Mouse (Mus musculus) layer of hippocampus, adult 18-20 months (tissue): ENCODE results near the gene Hmgcs1. TPM values are rescaled to one million over a fixed set of nuclear protein-coding genes. Genes with fewer than 3 reads are reported as not detected.
"Not testable (repeated sequence)": the region's sequence is repeated elsewhere in the genome, so short reads cannot be mapped to it uniquely, and the experiment has no call there.

Experiments used
- DNase-seq, 2 experiments: peaks; one replicate each; pipeline ENCODE4 v3.0.0; 2022; ENCODE audit warnings: low spot score in 2 of 2
- long read RNA-seq: library from polyadenylated mRNA; stranded (forward); transcript quantifications from one replicate; pipeline ENCODE4 v2.0.0, GENCODE M21; 2021
- total RNA-seq, 2 experiments: library from RNA; stranded (reverse); gene quantifications; 2 replicates each; pipeline ENCODE4 v1.2.3; 2021

The Hmgcs1 gene
- total RNA-seq, result 100 to 1,000 TPM; 192 to 194 TPM
- long read RNA-seq, transcript Hmgcs1-201 (10 exons, 3,245 nt), result major isoform, 165 of 327 reads
- long read RNA-seq, transcript Hmgcs1-202 (11 exons, 3,464 nt), result minor isoform, 116 of 327 reads
- long read RNA-seq, partial matches to known transcripts, result 19 of 327 reads
- long read RNA-seq, other reads (novel, unspliced or antisense), result 27 of 327 reads

DNA sequence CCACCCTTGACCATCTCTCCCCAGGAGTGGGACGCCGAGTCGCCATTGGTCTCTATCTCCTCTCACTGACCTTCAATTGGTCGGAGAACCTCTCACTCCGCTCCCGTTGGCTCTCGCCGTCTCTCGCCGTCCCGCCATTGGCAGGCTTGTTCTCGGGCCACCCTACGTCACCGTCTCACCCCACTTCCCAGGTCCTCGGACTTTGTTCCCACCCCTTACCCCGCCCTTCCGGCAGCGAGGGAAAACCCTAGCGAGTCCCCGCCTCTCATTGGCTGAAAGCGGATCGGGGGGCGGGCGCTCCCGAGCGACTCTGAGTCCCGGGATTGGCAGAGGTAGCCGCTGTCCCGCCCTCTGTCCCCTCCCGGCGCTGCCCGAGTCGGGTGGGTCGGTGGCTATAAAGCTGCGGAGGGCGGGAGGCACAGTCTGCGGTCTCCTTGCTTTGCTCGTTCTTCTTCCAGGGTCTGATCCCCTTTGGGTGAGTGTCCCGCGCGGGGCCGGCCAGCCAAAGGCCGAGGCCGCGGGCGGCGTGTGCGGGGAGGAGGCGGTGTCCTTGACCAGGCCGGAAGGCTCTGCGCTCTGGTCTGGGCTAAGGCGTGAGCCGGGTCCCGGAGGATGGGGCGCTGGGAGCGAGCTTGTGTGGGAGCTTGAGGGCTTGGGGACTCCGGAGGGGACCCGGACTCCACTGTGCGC lies at the start of gene Hmgcs1:
Hmgcs1 (plus strand) TSS at position 341 of the 690 bp plus-strand sequence.
- peak; percentile 99 for DNase-seq

DNA sequence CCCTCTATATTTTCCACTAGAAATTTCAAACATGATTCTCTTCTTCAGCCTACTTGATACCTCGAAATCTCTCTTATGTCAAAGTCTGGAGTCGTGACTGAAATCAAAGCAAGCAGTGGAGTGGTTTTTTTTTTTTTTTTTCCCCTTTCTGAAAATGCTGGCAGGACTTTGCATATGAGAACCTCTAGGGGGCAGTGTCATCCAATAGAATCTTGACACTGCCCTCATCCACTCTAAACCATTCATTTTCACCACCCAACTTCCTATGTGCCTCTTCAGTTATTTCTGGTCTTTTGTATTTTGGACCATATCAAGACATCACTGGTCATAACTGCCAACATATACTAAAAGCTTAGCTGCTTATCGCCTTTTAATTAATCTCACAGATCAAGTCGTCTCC lies 49.7 kb upstream of the Hmgcs1 start:
- DNase-seq, result peak in 1 of 2 experiments; percentile 50

DNA sequence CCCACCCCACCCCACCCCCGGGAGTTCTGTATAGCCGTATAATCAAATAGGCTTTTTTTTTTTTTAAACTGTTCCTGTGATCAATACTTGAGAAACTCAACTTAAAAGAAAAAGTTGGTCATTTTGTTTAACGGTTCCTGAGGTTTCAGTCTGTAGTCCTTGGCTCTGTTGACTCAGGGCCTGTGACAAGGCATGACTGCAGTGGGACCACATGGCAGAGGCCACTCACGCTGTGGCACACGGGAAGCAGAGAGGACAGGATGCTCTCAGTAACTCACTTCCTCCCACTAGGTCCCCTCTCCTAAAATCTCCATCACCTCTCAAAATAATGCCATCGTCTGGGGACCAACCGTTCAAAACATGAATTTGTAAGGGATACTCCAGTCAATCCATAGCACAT lies 49.0 kb upstream of the Hmgcs1 start:
- DNase-seq, result no peak

DNA sequence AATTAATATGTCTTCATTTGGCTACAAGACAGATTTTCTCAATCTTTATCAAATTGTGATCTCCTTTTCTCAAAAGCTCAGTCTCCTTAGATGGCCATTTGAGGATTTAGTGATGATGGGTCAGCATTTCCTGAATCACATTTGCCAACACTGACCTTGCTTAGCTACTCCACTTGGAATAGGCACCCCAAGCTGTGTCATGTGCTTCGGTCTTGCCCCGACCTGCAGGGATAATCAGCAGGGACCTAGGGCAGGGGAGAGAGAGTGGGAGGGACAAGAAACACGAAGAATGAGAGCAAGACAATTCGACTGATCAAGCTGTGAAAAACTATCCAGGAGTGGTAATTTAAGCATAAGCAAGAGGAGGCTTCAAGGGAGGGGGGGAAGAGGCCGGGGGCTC lies 45.4 kb upstream of the Hmgcs1 start:
- no peak for DNase-seq

DNA sequence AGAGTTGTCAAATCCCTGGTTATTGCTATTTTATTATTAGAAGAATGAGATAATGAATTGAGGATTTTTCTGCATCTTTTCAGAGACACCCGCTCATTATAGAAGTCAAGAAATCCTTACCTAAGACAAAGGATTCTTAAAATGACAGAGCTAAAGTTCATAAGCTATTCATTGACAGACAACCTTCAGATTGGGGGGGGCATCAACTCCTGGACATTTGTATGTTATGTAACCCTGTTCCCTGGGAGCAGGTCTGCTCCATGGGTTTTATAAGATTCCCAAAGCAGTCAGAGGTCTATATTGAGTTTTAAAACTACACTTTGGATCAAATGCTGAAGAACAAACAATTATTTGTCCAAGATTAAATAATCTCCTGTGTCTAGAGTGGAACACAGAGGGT lies 43.7 kb upstream of the Hmgcs1 start:
- DNase-seq, result no peak

DNA sequence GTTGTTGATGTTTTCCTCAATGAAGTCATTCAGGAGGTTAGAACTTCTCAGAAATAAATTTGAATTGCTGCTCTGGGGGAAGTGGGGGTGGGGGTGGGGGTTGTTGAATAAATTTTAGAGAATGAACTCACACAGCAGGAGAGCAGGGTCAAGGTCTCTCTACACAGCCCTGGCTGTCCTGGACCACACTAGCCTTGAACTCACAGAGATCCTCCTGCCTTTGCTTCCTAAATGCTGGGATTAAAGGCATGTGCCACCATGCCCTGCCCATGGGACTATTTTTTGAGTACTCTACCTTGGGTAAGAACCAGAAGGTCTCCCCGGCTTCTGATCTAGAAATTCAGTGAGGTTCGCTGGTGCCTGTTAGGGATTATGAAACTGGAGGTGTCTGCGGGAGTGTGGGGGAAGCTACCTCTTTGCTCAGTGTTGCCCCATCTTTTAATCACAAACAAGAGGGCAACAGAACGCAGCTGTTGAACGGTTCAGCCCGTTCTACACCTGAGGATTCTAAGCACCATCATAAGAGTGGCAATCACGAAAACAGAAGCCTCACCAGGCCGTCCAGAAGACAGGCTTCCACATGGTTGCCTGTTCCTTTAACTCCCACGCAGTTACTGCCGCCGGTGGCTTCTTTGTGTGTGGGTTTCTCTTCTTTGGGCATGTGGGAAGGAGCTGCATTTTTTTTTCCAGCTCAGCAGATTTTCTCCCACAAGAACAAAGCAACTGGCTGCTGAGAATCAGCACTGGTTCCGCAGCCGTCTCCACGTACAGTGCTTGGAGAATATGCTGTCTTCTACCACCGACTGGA lies 41.1 kb upstream of the Hmgcs1 start:
- DNase-seq, result peak; percentile 40 to 75

DNA sequence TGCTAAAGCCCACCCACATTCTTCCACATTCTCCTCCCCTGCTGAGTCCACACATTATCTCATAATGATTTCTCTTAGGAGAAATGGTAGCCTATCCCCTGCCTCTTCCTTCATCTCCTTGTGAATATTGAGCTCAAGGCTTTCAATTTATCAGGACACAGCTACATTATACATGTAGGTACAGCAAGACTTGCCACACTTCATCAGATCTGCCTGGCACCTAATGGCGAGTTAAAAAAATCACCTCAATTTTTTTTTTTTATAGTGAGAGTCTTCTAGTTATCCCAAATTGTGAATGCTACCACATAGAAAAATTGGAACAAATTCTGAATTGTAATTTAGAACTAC lies 40.5 kb upstream of the Hmgcs1 start:
- no peak for DNase-seq

DNA sequence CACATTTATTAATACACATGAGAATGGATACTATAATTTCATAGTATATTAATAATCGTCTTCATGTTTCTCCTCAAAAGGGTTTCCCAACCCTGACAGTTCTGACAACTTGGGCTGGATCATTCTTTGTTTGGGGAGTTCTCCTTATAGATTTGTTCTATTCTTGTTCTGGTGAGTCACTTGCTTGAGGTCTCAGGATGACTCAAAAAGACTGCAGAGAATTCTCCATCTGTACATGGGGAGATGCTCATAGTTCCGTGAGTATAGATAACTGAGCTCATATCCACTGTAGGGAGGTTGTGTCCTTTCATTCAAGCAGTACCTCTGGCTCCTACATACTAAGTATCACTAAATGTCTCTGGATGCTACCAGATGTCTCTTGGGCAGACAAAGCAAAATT lies 35.4 kb upstream of the Hmgcs1 start:
- no peak for DNase-seq

DNA sequence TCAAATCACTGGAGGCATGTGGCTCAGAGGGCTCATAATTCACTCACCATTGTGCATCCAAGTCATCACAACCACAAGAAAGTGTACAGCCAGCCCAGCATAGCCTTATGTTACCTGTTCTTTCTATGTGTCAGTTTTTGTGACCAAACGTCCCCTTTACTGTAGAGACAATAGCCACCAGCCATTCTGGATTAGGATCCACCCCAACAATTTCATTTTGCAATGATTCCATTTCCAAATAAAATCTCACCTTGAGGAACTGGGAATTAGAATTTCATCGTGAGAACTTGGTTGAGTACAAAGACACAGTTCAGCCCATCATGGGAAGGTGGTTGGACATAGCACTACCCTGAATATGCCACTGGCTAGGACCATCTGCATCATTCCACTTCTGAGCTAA lies 33.9 kb upstream of the Hmgcs1 start:
- no peak for DNase-seq

DNA sequence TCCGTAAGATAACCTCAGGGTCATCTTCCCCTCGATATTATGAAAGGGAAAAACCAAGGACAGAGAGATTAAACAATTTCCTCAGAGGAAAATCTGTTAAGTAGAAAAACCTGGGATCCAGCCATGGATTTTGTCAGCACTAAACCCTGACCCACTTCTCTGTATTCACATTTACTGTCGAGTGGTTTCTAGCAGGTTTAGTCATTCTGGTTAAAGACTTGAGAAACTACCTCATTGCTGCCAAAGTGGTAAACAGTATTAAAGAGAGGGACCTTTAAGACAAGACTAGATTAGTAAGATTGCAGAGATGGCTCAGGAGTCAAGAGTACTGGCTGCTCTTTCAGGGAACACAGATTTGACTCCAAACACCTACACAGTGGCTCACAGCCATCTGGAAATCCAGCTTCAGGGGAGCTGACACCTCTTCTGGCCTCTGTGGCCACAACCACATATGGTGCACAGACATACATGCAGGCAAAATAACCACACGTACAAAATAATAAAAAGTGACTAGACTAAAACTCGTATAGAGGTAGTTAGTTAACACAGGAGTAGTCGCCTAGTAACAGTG lies 33.2 kb upstream of the Hmgcs1 start:
- no peak for DNase-seq

DNA sequence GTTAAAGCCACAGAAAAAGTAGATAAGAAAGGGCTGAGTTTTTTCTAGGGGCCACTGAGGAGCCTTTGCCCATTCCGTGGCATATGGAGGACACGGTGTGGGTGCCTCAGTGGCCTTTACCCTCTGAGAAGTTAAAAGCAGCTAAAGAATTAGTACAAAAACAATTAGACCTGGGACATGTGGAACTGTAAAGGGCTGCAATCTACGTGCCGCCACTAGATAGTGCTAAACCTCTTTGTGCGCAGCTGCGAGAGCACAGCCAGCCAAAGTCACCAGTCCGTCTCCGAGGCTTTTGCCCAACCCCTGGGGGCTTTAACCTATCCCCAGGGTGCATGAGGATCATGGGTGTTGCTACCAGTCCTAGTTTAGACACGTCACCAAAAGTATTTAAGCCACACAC lies 28.8 kb upstream of the Hmgcs1 start:
- DNase-seq, result peak in 1 of 2 experiments; percentile 53

DNA sequence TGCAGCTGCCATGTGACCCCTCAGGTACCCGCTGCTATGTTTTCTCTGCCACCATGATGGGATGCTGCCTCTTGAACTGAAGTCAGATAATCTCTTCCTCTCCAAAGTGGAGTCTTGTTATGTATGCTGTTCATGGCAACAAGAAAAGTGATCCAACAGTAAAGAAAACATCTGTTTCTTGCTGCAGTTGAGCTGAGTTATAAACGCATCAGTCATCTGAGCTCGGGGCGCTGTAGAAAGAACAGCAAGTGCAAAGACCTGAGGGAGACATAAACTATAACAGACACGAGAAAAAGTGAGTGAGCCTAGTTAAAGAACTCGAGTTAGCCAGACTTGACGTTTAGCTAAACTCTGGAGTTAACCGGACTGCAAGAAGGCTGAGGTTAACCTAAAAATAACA lies 11.4 kb upstream of the Hmgcs1 start:
- no peak for DNase-seq

DNA sequence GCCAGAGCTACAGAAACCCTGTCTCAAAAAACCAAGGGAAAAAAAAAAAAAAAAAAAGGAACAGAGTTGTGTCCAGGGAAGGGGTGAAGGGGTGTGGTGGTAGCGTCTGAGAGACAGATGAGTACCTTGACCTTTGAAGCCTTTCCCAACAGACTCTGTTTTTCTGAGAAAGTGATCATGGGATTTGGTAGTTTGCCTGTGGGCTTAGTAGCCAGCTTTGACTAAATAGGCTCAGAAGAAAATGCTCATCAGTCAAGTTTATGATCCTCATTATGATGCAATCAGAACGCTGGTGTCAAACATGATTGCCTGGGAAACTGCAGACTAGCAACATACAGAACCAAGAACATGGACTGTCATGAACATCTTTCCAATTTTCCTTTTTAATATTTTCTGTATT lies 10.5 kb upstream of the Hmgcs1 start:
- DNase-seq, result no peak

DNA sequence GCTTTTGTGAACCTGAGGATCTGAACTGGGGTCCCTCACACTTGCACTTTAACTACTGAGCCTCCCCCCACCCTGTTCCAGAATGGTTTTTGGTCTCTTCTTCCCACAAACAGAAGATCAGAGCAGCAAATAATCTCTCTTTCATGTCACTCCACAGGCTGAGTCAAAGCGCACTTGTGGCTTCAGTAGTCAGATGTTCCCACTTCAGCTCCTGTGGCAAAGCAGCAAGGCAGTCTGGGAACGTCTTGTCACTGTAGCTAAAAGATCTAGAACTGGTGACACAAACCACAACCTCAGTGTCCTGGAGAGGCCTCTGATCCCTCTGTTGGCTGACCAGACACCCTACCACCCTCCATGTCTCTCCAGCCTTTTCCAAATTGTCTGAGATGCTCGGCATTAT lies 9.0 kb upstream of the Hmgcs1 start:
- DNase-seq, result no peak

DNA sequence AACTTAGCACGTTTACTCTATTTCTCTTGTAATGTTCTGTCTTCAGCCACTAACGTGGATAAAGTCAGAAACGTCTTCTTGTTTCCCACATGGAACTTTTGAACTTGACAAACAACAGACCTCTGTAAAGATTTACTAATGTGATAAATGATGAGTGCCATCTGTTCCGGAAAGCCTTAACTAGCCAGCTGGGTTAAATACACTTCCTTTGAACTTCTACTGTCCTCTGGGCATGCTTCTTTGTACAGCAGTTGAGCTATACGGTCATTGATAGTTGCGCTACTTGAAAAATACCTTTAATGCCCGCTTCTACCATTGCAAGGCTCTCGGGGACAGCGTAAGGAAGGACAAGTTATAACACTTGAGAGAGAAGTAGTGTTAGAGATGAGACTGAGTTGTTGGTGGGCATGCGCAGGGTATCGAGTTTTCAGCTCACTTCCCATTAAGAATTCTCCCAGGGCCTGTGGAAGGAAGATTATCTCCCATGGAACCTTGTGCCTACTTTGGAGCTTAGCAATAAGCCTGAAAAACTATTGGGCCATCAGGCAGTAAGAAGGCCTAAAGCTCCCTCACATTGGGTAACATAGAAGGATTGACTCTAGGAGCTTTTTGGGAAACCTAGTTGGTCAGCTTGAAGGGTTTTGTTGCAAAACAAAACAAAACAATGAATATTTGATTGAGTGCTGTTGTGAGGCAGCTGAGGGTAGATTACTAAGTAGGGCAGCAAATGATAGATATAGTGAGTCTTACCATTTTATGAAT lies 5.6 kb upstream of the Hmgcs1 start:
- no peak for DNase-seq

DNA sequence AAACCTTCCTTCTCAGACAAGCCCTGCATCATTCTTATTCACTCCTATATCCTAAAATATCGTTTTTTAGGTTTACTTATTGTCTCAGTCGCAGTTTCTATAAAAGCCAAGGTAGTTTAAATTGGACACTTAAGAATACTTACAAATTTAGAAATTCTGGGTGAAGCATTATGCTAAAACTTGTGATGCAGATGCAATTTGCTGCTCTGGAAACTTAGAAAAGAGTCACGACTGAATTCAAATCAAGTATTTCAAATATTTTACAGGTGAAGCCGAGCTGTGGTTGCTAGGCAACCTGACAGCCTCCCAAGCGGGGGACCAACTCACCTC lies 505 bp upstream of the Hmgcs1 start:
- DNase-seq, result no peak

DNA sequence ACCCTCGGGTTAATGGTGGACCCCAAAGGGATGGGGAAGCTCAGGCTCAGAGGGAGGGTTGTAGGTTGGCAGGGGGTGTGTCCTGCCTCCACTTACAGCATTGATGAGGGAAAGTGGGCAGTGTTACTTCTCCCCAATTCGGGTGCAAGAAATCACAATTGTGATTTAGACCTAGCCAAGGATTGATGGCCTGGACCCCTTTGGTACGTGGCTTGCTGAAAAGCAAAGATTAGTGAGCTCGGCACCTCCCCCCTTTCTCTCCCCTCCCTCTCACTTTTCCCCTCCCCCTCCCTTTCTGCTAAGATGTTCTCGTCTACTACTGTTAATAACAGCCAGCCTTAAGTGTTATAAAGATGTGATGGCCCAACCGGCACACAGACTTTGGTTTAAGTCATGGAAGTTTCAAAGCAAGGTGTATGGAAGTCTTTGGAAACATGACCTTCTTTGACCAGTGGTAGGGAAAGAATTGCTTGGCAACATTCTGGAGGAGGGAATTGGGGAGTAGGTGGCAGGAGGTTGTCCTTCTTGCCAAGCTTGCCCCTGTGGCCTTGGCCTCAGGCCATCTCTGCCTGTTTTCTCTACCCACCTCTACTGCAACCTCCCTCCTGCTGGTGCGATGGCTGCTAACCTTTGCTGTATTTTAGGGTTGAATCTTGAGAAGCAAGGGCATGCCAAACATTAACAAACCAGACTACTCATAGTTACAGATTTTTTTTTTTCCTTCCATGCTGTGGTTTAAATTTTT lies 869 bp downstream of the Hmgcs1 start:
- no peak for DNase-seq

DNA sequence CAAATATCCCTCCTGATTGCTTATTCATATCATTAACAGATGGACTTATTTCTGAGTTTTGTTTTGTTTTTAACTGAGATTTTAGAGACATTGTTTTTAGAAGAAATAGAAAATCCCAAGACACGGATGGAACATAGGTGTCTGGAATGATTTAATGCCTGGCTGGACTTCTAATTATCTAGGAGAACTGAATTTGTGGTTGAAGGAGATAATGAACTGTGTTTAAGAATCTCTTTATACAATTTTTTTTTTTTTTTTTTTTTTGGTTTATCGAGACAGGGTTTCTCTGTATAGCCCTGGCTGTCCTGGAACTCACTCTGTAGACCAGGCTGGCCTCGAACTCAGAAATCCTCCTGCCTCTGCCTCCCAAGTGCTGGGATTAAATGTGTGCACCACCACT lies 1.8 kb downstream of the Hmgcs1 start:
- DNase-seq, result not testable (repeated sequence)

DNA sequence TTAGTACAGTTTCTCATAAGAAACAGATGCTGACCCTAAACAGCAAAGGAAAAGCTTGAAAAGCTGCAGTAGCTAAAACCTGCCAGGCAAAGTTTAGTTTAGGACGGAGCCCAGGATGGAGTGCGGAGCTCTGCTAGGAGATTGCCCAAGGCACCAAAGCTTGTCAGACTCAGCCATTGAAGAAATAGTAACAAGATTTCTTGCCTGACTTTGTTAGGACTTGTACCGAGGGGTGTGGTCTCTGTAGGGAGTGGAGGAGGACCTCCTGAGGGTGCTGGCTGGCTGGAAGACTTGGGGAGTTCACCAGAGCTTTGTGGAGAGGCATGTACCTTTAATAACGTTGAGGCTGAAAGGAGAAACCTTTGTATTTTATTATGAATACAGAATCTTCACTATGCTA lies 5.5 kb downstream of the Hmgcs1 start:
- DNase-seq, result no peak

DNA sequence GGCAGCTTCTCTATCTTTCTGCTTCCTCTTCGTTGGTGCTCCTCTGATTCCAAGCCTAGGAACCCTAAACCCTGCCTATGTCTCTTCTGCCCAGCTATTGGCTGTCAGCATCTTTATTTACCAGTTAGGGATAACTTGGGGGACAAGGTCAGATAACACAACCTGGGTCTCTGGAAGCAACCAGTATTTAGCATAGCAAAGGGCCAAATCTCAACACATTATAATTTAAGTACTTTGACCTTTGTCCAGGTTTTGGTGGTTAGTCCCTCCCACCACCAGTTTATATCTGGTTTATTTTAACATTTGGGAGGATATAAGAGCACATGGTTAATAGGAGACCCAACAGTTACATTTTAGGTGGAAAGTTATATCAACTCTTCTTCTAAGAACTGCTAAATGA lies 6.3 kb downstream of the Hmgcs1 start:
- DNase-seq, result no peak

DNA sequence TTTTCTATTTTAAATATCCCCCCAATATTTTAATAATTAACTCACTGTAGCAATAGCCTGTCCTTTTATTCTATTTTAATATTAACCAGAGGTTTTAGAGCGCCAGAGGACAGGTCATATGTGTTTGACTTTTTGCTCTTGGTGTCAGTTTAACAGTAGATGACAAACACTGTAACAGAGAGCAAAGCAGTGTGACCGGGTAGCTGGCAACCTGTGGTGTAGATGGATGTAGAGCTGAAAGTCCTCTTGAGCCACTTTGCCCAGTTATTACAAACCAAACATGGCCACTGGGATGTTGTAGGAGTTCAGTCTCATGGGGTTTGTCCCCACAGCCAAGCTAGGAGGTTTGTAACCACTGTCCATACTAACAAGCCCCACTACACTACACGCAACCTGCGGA lies 8.3 kb downstream of the Hmgcs1 start:
- DNase-seq, result no peak
